In the genomic region with DNA sequence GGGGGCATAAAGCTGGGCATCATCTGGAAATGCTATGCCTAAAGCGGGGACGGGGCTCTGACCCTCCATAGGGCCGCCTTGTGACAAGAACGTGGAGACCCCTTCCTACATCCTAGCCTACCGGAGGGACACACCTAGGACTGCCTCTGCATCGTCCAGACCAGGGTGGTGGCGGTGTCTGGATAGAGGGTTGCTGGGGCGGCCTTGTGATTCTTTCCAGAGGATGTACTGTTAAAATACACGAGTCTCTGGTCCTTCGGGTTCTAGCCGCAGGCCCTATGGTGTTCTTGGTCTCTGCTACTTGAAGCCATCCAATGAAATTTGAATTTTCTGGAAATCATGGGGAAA, we compare ENCODE assay signal across 8 mouse cellular contexts. TPM values are rescaled to one million over a fixed set of nuclear protein-coding genes. Genes with fewer than 3 reads are reported as not detected.
DNase-seq lines count a peak whose midpoint lies in the region; ATAC-seq and TF ChIP-seq lines count a peak whose summit lies in the region.

No protein-coding gene starts in this region.

- peak overlapping the region; percentile 89 for H3K9ac ChIP-seq in embryonic facial prominence, embryonic 13.5 days
- H3K9ac ChIP-seq in intestine, embryonic 14.5 days (ENCODE audit: low read length): peak overlapping the region; percentile 75

- 4% methylated on average over 11 of the region's 11 CpGs for WGBS in embryonic facial prominence, embryonic 13.5 days
- WGBS in intestine, embryonic 14.5 days: 5% methylated on average over 11 of the region's 11 CpGs

- peak overlapping the region; percentile 78 for H3K4me2 ChIP-seq in embryonic facial prominence, embryonic 13.5 days
- peak overlapping the region; percentile 63 for H3K4me2 ChIP-seq in intestine, embryonic 14.5 days (ENCODE audit: low read length)
- H3K4me2 ChIP-seq in myocyte (ENCODE audit: low read depth): peak overlapping the region; percentile 100

- no peaks in the 10 kb centered on the region for H3K79me2 ChIP-seq in myocyte (ENCODE audit: control insufficient read depth, insufficient read depth)

- TF ChIP-seq CTCF in layer of hippocampus, adult 2 months (conservative IDR thresholded peaks at IDR 0.05): no peak

- H3K9me3 ChIP-seq in embryonic facial prominence, embryonic 13.5 days: no peaks in the 10 kb centered on the region
- no peaks in the 10 kb centered on the region for H3K9me3 ChIP-seq in intestine, embryonic 14.5 days (ENCODE audit: control insufficient read depth, low read length)

- no peak for TF ChIP-seq POLR2A in myocyte (IDR thresholded peaks at IDR 0.05; ENCODE audit: insufficient read length, low read depth)

- peaks cover 60% of the 10 kb centered on the region for H3K4me1 ChIP-seq in embryonic facial prominence, embryonic 13.5 days
- peaks cover 23% of the 10 kb centered on the region for H3K4me1 ChIP-seq in intestine, embryonic 14.5 days (replicated peaks; ENCODE audit: control insufficient read depth, insufficient read depth, low read length)

- peak overlapping the region; percentile 63 for H3K4me3 ChIP-seq in layer of hippocampus, adult 2 months
- H3K4me3 ChIP-seq in embryonic facial prominence, embryonic 13.5 days: peak overlapping the region; percentile 63
- H3K4me3 ChIP-seq in intestine, embryonic 14.5 days (ENCODE audit: low read depth, low read length): peak overlapping the region; percentile 47
- peak overlapping the region; percentile 90 for H3K4me3 ChIP-seq in myocyte

- DNase-seq in layer of hippocampus, adult 2 months (ENCODE audit: low spot score in 2 of 2): no peak
- DNase-seq in layer of hippocampus, postnatal 25 days (ENCODE audit: extremely low spot score in 1 of 2, low spot score in 1 of 2): no peak
- DNase-seq in intestine, embryonic 14.5 days (ENCODE audit: low spot score): peak; percentile 65
- no peak for DNase-seq in testis, postnatal 10 days (ENCODE audit: low spot score)
- no peak for DNase-seq in left cerebral cortex, adult 18-20 months (ENCODE audit: low spot score in 2 of 2)
- DNase-seq in thymus, postnatal 25 days: no peak

- H3K27me3 ChIP-seq in embryonic facial prominence, embryonic 13.5 days: peaks cover 55% of the 10 kb centered on the region
- H3K27me3 ChIP-seq in intestine, embryonic 14.5 days (replicated peaks; ENCODE audit: control insufficient read depth, insufficient read depth, low read length): peaks cover 25% of the 10 kb centered on the region
- H3K27me3 ChIP-seq in myocyte (ENCODE audit: control insufficient read depth, insufficient read depth, insufficient read length): no peaks in the 10 kb centered on the region

- no peak for ATAC-seq in embryonic facial prominence, embryonic 13.5 days (ENCODE audit: insufficient number of reproducible peaks, insufficient read depth, low FRiP score, low TSS enrichment, low read depth)
- no peak for ATAC-seq in intestine, embryonic 14.5 days (replicated peaks; ENCODE audit: low FRiP score, low TSS enrichment, low read depth)

- H3ac ChIP-seq in myocyte (ENCODE audit: control insufficient read depth, insufficient read length): peak overlapping the region; percentile 39

- H3K27ac ChIP-seq in layer of hippocampus, adult 2 months: peak overlapping the region; percentile 88
- peak overlapping the region; percentile 98 for H3K27ac ChIP-seq in embryonic facial prominence, embryonic 13.5 days
- H3K27ac ChIP-seq in intestine, embryonic 14.5 days (ENCODE audit: low read depth): peak overlapping the region; percentile 89

- H3K36me3 ChIP-seq in embryonic facial prominence, embryonic 13.5 days: peaks cover 14% of the 10 kb centered on the region
- H3K36me3 ChIP-seq in intestine, embryonic 14.5 days (ENCODE audit: control insufficient read depth, insufficient read depth, low read length): peaks cover 8% of the 10 kb centered on the region; the same call in 1 of the 2 replicates
- peaks cover 18% of the 10 kb centered on the region for H3K36me3 ChIP-seq in myocyte (ENCODE audit: control insufficient read depth, insufficient read depth)

TF ChIP-seq in myocyte, 11 proteins besides CTCF, POLR2A, EP300 and RAD21:
- TF ChIP-seq SRF (IDR thresholded peaks at IDR 0.05; ENCODE audit: control insufficient read depth, insufficient read length, low read depth) (no peak), MYOD1 (IDR thresholded peaks at IDR 0.05; ENCODE audit: control insufficient read depth in 1 of 3, insufficient read length in 2 of 3, low read depth in 2 of 3) (no peak), MAX (IDR thresholded peaks at IDR 0.05; ENCODE audit: low read depth) (no peak), CEBPB (IDR thresholded peaks at IDR 0.05; ENCODE audit: insufficient read depth, poor library complexity, severe bottlenecking) (no peak), TCF3 (IDR thresholded peaks at IDR 0.05; ENCODE audit: insufficient read length, low read depth) (no peak), USF1 (IDR thresholded peaks at IDR 0.05; ENCODE audit: low read depth) (no peak), POLR2AphosphoS2 (IDR thresholded peaks at IDR 0.05; ENCODE audit: insufficient read length, low read depth) (no peak), TCF12 (IDR thresholded peaks at IDR 0.05; ENCODE audit: insufficient read depth, poor library complexity, severe bottlenecking) (no peak), MYOG (IDR thresholded peaks at IDR 0.05; ENCODE audit: control insufficient read depth in 1 of 3, insufficient read depth in 1 of 3, insufficient read length in 2 of 3, low read depth in 2 of 3) (no peak), REST (IDR thresholded peaks at IDR 0.05; ENCODE audit: insufficient read depth, insufficient read length) (no peak), E2F4 (IDR thresholded peaks at IDR 0.05; ENCODE audit: insufficient read depth) (no peak)
TF ChIP-seq in myocyte: peak in this region for 0.

RNA-seq across cellular contexts. Expression of a gene that starts 2.9 kb away (rescaled TPM):
- 10 to 100 TPM; 17.9 to 21.4 TPM for total RNA-seq in layer of hippocampus, adult 2 months (2021)
- total RNA-seq in layer of hippocampus, postnatal 25 days (2021): 10 to 100 TPM; 21.8 to 23.6 TPM
- 127 and 138 TPM in 2 replicates for polyA plus RNA-seq in embryonic facial prominence, embryonic 13.5 days (2015; fragmentation: Nextera tagmentation; extraction: Ambion mirVana)
- polyA plus RNA-seq in intestine, embryonic 14.5 days (2014; fragmentation: Nextera tagmentation; extraction: Ambion mirVana): 120 and 133 TPM in 2 replicates
- polyA plus RNA-seq in myocyte (2012; fragmentation: generic; extraction: Trizol): 74.6 TPM
- 10 to 100 TPM; 29.8 to 31.3 TPM for total RNA-seq in left cerebral cortex, adult 18-20 months (2021)
